Mouse (Mus musculus): Measurements from ENCODE around the gene Vasp.

Gene Vasp

GRCm38 (mm10) chr7:19270509-19271237 lies 944 bp downstream of the Vasp start:
- peak; percentile 68 for DNase-seq (ENCODE audit: low read depth, low spot score)

- peak; percentile 84 for DNase-seq (ENCODE audit: low read depth, low spot score)
Observed at GRCm38 (mm10) chr7:19269721-19270441, 1.7 kb downstream of the Vasp start.

GRCm38 (mm10) chr7:19268993-19269681 lies 2.5 kb downstream of the Vasp start:
- DNase-seq (ENCODE audit: low read depth, low spot score) = no peak

GRCm38 (mm10) chr7:19267051-19267450 lies 4.6 kb downstream of the Vasp start:
- peak; percentile 76 for DNase-seq (ENCODE audit: low read depth, low spot score)

- no peak for DNase-seq (ENCODE audit: low read depth, low spot score)
Observed at GRCm38 (mm10) chr7:19265928-19266822, 5.4 kb downstream of the Vasp start.

GRCm38 (mm10) chr7:19265147-19265546 lies 6.5 kb downstream of the Vasp start:
- DNase-seq (ENCODE audit: low read depth, low spot score) = no peak

- DNase-seq (ENCODE audit: low read depth, low spot score) = no peak
Observed at GRCm38 (mm10) chr7:19258336-19258735, 13.3 kb downstream of the Vasp start.

GRCm38 (mm10) chr7:19257390-19258022 lies 14.1 kb downstream of the Vasp start:
- DNase-seq (ENCODE audit: low read depth, low spot score) = peak; percentile 98

GRCm38 (mm10) chr7:19256567-19256966 lies 15.1 kb downstream of the Vasp start:
- DNase-seq (ENCODE audit: low read depth, low spot score) = no peak

- no peak for DNase-seq (ENCODE audit: low read depth, low spot score)
Observed at GRCm38 (mm10) chr7:19255395-19255794, 16.2 kb downstream of the Vasp start.

- DNase-seq (ENCODE audit: low read depth, low spot score) = no peak
Observed at GRCm38 (mm10) chr7:19253437-19253836, 18.2 kb downstream of the Vasp start.

- no peak for DNase-seq (ENCODE audit: low read depth, low spot score)
Observed at GRCm38 (mm10) chr7:19252078-19252477, 19.5 kb downstream of the Vasp start.

- no peak for DNase-seq (ENCODE audit: low read depth, low spot score)
Observed at GRCm38 (mm10) chr7:19247511-19247910, 24.1 kb downstream of the Vasp start.

GRCm38 (mm10) chr7:19246855-19247254 lies 24.8 kb downstream of the Vasp start:
- DNase-seq (ENCODE audit: low read depth, low spot score) = no peak

- DNase-seq (ENCODE audit: low read depth, low spot score) = no peak
Observed at GRCm38 (mm10) chr7:19245083-19245482, 26.5 kb downstream of the Vasp start.

GRCm38 (mm10) chr7:19243858-19244257 lies 27.8 kb downstream of the Vasp start:
- no peak for DNase-seq (ENCODE audit: low read depth, low spot score)

- no peak for DNase-seq (ENCODE audit: low read depth, low spot score)
Observed at GRCm38 (mm10) chr7:19242005-19242404, 29.6 kb downstream of the Vasp start.

- DNase-seq (ENCODE audit: low read depth, low spot score) = no peak
Observed at GRCm38 (mm10) chr7:19240905-19241463, 30.6 kb downstream of the Vasp start.

GRCm38 (mm10) chr7:19239986-19240385 lies 31.6 kb downstream of the Vasp start:
- no peak for DNase-seq (ENCODE audit: low read depth, low spot score)

- DNase-seq (ENCODE audit: low read depth, low spot score) = peak; percentile 88
Observed at GRCm38 (mm10) chr7:19239423-19239822, 32.2 kb downstream of the Vasp start.

- DNase-seq (ENCODE audit: low read depth, low spot score) = no peak
Observed at GRCm38 (mm10) chr7:19238344-19238743, 33.3 kb downstream of the Vasp start.
